Mouse (Mus musculus) liver, embryonic 13.5 days (tissue): ENCODE data around the gene Dusp8. TPM values are rescaled to one million over a fixed set of nuclear protein-coding genes. Genes with fewer than 3 reads are reported as not detected.

Experiments
- ATAC-seq: fragments of 200-750 bp; cut with Nextera tagmentation; 2 replicates; pipeline ENCODE4 v1.8.0; 2017; ENCODE audit warnings: low read depth, mild to moderate bottlenecking, moderate number of reproducible peaks, moderate library complexity
- DNase-seq: peaks from one replicate; pipeline ENCODE4 v3.0.0; 2022
- H3K27ac ChIP-seq: fragments of 300-500 bp; sonication (generic); 2 replicates; pipeline ENCODE4 v1.5.1; 2015; ENCODE audit warnings: moderate library complexity, mild to moderate bottlenecking, inconsistent platforms
- H3K27me3 ChIP-seq: fragments of 300-500 bp; sonication (generic); 2 replicates; pipeline ENCODE4 v1.6.1; 2015; ENCODE audit warnings: mild to moderate bottlenecking, inconsistent platforms
- H3K36me3 ChIP-seq: fragments of 300-500 bp; sonication (generic); 2 replicates; pipeline ENCODE4 v1.6.1; 2015; ENCODE audit warnings: mild to moderate bottlenecking, inconsistent platforms
- H3K4me1 ChIP-seq: fragments of 300-500 bp; sonication (generic); replicated peaks from 2 replicates; pipeline ENCODE4 v1.6.1; 2015; ENCODE audit warnings: inconsistent platforms
- H3K4me2 ChIP-seq: fragments of 300-500 bp; sonication (generic); 2 replicates; pipeline ENCODE4 v1.6.1; 2015; ENCODE audit warnings: inconsistent platforms, mild to moderate bottlenecking, moderate library complexity
- H3K4me3 ChIP-seq: fragments of 300-500 bp; sonication (generic); replicated peaks from 2 replicates; pipeline ENCODE4 v1.5.1; 2015; ENCODE audit warnings: mild to moderate bottlenecking, inconsistent platforms
- H3K9ac ChIP-seq: fragments of 300-500 bp; sonication (generic); 2 replicates; pipeline ENCODE4 v1.6.1; 2015; ENCODE audit warnings: mild to moderate bottlenecking, inconsistent platforms
- H3K9me3 ChIP-seq: fragments of 300-500 bp; sonication (generic); replicated peaks from 2 replicates; pipeline ENCODE4 v1.6.1; 2016; ENCODE audit warnings: inconsistent platforms
- WGBS: fragments of 180-500 bp; shearing (Covaris S2); methylation state at CpG from one replicate; pipeline ENCODE4 v1.1.7; 2015; ENCODE audit not compliant: insufficient replicate concordance; 5-methylcytosine and 5-hydroxymethylcytosine counted together
- polyA plus RNA-seq: library from polyadenylated mRNA; unstranded; fragments of >200 nt; fragmentation: Nextera tagmentation; extraction: Ambion mirVana; gene quantifications from 2 replicates; pipeline ENCODE4 v1.2.1, GENCODE M21; 2015

Dusp8 gene
- polyA plus RNA-seq, 1 experiment from 2014 or later = 4.4 TPM

DNA sequence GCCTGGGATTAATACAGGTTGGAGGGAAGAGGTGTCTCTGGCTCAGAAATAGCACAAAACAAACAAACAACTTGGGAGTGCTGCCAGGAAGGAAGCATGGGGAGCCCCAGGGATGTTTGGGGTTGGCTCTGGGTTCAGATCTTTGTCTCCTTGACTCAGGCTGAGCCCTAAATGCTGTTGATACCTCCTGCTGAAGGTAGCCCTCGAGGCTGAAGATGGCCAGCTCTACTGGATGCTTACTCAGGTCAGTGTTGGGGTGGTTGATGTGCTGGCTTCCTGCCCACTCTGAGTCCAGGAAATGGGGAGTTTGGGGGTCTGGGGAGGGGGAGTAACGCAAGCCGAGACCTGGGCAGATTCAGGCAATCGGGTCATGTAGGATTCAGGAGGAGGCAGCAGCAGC lies 1.1 kb upstream of the Dusp8 start:
- no peak for ATAC-seq
- Histone ChIP-seq H3K4me3 (no peak overlapping the region), H3K9me3 (no peaks in the 10 kb centered on the region), H3K9ac (0 out of 2 replicates have a peak overlapping the region, but pooled peaks have one; percentile 99), H3K4me1 (peaks cover 50% of the 10 kb centered on the region), H3K27me3 (peaks cover 89% of the 10 kb centered on the region), H3K27ac (no peak overlapping the region), H3K36me3 (no peaks in the 10 kb centered on the region), H3K4me2 (no peak overlapping the region)
- 63% methylated on average over 4 of the region's 4 CpGs for WGBS
- DNase-seq = no peak

DNA sequence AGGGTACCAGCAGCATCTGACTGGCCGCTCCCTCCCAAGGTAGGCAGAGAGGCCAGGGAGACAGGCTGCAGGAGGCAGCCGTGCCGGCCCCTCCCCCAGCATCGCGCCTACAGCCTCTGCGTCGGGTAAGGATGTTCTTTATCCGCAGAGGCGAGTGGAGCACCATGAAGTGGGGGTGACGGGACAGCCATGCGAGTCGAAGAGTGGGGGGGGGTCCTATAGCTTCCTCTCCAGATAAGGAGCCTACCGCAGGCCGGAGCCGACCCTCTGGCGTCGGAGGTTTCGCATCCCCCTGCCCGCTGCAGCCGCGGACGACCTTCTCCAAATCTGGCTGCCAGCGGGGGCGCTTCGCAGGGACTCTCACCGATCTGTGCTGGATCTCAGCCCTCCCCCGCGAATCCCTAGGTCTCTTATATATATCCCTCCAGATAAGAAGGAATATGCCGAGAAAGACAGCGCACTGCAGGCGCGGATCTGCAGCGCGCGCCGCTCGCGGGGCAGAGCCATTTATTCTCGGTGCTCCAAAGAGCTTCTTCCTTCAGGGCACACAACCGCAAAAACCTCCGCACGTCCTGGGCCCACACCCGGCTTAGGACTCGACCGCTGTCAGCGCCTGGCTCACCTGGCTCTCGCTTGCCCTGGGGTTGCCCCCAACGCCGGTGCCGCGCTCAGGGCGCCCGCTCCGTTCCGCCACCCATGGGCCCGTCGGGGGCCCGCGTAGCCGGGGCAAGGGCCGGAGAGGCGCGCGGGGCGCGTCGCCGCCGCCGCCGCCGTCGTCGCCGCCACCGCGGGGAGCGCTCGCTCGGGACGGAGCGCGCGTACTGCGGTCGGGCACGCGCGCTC lies 1.1 kb downstream of the Dusp8 start:
- H3K27me3 ChIP-seq = peaks cover 99% of the 10 kb centered on the region
- WGBS = under 1% methylated on average over 89 of the region's 89 CpGs
- H3K4me1 ChIP-seq = peaks cover 72% of the 10 kb centered on the region

DNA sequence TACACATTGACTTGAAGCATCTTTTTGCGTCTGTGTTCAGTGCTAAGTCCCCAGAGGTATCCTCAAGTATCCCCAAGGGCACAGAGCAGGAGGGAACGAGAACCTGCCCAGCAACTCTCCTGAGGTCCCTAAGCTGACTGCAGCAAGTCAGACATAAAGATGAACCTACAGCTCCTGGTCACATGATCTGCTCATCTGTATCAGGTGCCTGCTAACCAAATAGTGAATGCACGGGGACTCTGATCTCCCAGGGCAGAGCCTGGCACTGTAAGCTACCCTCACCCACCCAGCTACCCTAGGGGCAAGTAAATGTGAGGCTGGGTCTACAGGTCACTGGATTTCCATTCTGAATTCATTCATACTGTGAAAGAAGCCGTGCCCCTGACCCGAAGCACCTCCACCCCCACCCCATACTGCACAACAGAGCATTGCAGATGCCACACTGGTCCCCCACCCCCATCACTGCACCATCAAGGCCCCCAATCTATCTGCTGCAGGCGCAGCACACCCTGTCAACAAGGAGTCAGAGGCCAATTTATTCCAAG lies 1.9 kb downstream of the Dusp8 start:
- Histone ChIP-seq H3K9me3 (no peaks in the 10 kb centered on the region), H3K4me2 (peak overlapping the region; percentile 91), H3K36me3 (peaks cover 9% of the 10 kb centered on the region; the same call in 1 of the 2 replicates), H3K4me1 (peaks cover 79% of the 10 kb centered on the region), H3K9ac (peak overlapping the region; percentile 99), H3K27ac (peak overlapping the region; percentile 89), H3K4me3 (peak overlapping the region; percentile 87), H3K27me3 (peaks cover 99% of the 10 kb centered on the region)
- 22% methylated on average over 6 of the region's 6 CpGs for WGBS
- DNase-seq = no peak
- ATAC-seq = peak; percentile 32

More for the DNA sequence above, 1.1 kb downstream of the Dusp8 start:
- Histone ChIP-seq H3K9ac (peak overlapping the region; percentile 99), H3K4me3 (peak overlapping the region; percentile 87), H3K9me3 (no peaks in the 10 kb centered on the region), H3K36me3 (peaks cover 6% of the 10 kb centered on the region; the same call in 1 of the 2 replicates), H3K27ac (peak overlapping the region; percentile 89), H3K4me2 (peak overlapping the region; percentile 91)
- ATAC-seq = peak; percentile 62
- peak; percentile 56 for DNase-seq

DNA sequence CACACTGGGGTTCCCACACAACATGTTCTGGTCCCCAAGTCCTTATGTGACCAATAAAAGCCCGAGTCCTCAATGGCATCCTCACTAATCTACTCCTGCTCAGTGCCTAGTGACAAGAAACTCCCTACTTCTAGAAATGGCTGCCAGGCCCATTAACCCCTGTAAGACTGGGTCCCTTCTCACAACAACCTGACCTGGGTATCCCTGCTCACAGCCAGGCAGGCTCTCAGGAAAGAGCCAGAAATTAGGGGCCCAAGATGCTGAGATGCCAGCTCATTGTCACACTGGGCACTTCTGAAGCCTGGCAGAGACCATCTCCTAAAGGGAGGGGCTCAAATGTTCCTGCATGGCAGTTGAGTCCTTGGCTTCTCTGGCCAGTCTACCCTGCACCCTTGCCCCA lies 2.7 kb downstream of the Dusp8 start:
- Histone ChIP-seq H3K4me2 (peak overlapping the region; percentile 91), H3K4me1 (peaks cover 87% of the 10 kb centered on the region), H3K27me3 (peaks cover 98% of the 10 kb centered on the region), H3K4me3 (peak overlapping the region; percentile 87), H3K9ac (peak overlapping the region; percentile 99), H3K27ac (peak overlapping the region; percentile 89), H3K9me3 (no peaks in the 10 kb centered on the region), H3K36me3 (peaks cover 13% of the 10 kb centered on the region)
- no peak for DNase-seq
- 39% methylated on average over 1 of the region's 1 CpGs for WGBS
- no peak for ATAC-seq

DNA sequence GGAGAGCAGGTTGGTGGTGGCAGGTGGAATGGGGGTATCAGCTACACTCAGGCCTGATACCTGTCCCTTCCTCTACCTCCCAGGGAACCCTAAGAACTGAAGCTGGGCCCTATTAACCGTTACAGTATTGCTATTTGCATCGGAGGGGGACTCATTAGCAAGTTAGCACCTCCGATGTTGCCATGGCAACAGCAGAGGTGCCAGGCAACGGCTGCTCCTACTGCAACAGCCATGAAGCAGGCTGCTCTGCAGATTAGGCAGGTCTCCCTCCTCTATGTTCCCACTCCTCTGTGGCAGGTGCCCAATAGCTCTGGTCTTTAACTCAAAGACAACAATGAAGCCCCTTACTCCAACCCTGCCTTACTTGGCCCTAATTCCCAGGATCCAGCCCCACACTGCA lies 3.8 kb downstream of the Dusp8 start:
- Histone ChIP-seq H3K27me3 (peaks cover 87% of the 10 kb centered on the region), H3K36me3 (peaks cover 17% of the 10 kb centered on the region), H3K4me1 (peaks cover 93% of the 10 kb centered on the region), H3K4me3 (0 out of 2 replicates have a peak overlapping the region, but pooled peaks have one; percentile 6), H3K9me3 (no peaks in the 10 kb centered on the region), H3K4me2 (0 out of 2 replicates have a peak overlapping the region, but pooled peaks have one; percentile 91), H3K9ac (peak overlapping the region; percentile 99), H3K27ac (peak overlapping the region; percentile 98; the same call in 1 of the 2 replicates)
- ATAC-seq = no peak
- no peak for DNase-seq
- 9% methylated on average over 4 of the region's 4 CpGs for WGBS

DNA sequence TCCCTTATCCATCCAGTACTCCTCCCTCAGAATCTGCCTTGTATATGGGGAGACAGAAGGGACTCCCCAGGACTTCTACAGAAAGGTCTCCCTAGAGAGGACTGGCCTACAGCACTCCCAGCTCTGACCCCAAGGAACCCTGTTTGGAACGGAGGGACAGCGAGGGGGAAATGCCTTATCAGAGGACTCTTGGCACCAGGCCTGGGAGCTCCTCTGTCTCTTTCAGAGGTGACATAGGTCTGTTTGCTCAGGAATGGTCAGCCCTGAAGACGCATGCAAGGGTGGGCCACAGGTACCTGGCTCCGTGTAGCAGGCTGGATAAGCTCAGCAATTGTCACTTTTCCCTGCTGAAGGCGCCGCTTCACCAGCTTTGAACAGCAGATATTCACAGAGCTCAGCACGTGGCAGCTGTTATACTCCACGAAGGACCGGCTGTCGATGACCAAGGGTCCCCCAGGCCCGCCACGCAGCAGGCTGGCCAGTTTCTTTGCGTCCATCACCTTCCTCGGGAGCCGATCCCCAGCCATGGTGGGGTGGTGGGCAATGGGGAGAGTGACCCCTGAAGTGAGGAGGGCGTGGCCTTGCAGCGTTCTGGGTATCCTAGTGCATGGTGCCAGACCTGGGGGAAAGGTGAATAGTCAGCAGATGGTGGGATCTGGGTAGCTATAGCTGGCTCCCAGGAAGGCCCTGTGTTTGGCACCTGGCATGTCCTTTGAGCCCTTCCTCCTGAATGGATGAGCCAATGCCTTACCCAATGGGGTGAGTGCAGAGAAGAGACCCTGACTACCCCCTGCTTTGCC lies 5.8 kb downstream of the Dusp8 start:
- DNase-seq (no peak), ATAC-seq (no peak)
- Histone ChIP-seq H3K4me3 (no peak overlapping the region), H3K9ac (peak overlapping the region; percentile 76), H3K36me3 (peaks cover 28% of the 10 kb centered on the region), H3K27ac (peak overlapping the region; percentile 98), H3K4me1 (peaks cover 98% of the 10 kb centered on the region), H3K27me3 (peaks cover 72% of the 10 kb centered on the region), H3K4me2 (0 out of 2 replicates have a peak overlapping the region, but pooled peaks have one; percentile 24), H3K9me3 (no peaks in the 10 kb centered on the region)
- 52% methylated on average over 17 of the region's 17 CpGs for WGBS

DNA sequence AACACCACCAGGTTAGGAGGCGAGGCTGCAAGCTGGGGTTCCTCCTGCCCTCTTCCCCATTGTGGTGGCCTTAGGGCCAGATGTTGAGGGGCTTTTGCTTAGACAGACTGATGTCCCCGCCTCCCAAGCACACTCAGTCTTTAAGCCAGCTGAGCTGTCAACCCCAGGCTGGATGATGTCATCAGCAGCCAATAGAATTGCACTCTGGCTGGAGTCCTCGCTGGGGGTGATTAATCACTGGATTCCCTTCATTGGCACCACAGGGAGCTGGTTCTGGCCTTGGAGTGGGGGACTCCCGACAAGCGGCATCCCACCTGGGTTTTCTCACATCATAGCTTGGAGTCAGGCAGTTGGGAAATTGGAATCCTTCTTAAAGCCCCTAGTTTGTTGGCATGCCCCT lies 6.8 kb downstream of the Dusp8 start:
- DNase-seq = peak; percentile 71
- Histone ChIP-seq H3K27ac (peak overlapping the region; percentile 98), H3K36me3 (peaks cover 38% of the 10 kb centered on the region), H3K4me2 (peak overlapping the region; percentile 68; the same call in 1 of the 2 replicates), H3K4me3 (no peak overlapping the region), H3K9ac (peak overlapping the region; percentile 76), H3K27me3 (peaks cover 72% of the 10 kb centered on the region), H3K4me1 (peaks cover 98% of the 10 kb centered on the region), H3K9me3 (no peaks in the 10 kb centered on the region)
- peak; percentile 18; the same call in 1 of the 2 replicates for ATAC-seq
- WGBS = 10% methylated on average over 5 of the region's 5 CpGs

DNA sequence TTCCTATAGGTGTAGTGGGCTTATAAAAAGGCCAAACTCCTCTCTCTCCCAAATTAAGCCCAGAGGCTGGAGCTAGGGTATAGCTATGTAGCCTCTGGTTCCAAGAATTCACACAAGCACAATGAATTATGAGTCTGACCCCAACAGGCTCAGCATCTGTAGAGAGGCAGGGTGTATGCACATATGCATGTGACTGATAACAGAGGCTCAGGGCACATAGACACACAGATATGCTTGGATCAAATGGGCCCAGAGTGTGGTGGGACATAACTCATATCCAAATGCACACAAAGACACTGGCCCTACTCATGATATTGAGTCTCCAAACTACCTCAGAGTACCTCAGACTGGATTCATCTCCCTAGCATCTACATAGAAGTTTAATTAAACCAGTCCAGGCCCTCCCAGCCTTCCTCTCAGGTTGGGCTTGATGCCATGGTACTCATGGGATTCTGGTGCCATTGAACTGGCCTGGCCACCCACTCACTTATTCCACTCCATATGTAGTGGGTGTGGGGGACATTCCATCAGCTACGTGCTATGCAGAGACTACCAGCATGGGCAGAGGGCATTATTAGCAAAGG lies 8.5 kb downstream of the Dusp8 start:
- ATAC-seq (peak; percentile 98), DNase-seq (peak; percentile 78)
- H3K27me3 ChIP-seq = peaks cover 72% of the 10 kb centered on the region
- peak overlapping the region; percentile 76 for H3K9ac ChIP-seq
- peak overlapping the region; percentile 68 for H3K4me2 ChIP-seq
- 41% methylated on average over 1 of the region's 1 CpGs for WGBS
- H3K27ac ChIP-seq = peak overlapping the region; percentile 98
- peaks cover 93% of the 10 kb centered on the region for H3K4me1 ChIP-seq
- H3K4me3 ChIP-seq = peak overlapping the region; percentile 30
- H3K36me3 ChIP-seq = peaks cover 55% of the 10 kb centered on the region
- no peaks in the 10 kb centered on the region for H3K9me3 ChIP-seq

DNA sequence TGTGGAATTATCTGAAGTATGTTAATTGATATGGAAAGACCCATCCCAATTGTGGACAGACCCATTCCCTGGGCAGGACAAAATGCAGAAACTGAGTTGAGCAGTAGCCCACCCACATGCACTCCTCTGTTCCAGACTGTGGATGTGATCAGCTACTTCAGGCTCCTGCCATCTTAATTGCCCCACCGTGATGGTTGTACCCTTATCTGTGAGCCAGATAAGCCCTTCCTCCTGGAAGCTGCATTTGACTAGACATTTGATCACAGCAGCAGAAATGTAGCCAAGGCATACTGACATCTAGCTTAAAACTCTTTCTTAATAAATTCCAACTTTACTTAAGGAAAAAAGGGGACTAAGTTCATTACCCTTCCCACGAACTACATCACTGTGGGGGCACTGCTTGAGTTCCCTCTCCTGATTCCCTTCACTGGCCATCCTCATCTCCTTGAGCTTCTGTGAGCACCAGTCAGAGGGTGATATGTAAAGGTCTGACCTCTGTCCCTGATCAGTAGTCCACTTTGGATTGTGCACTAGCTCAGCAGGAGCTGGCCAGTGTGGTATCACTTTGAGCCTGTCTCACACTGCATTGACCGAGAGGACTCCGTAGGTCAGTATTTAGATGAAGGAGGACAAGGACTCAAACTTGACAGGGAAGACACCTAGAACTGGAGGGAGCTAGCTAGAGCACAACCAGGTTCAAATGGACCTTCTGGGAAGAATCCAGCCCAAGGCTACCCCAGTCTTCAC lies 9.3 kb downstream of the Dusp8 start:
- WGBS = 44% methylated on average over 4 of the region's 4 CpGs
- peak overlapping the region; percentile 98 for H3K27ac ChIP-seq
- ATAC-seq = peak; percentile 34
- H3K4me2 ChIP-seq = peak overlapping the region; percentile 68
- H3K4me3 ChIP-seq = peak overlapping the region; percentile 30
- H3K27me3 ChIP-seq = peaks cover 72% of the 10 kb centered on the region
- no peak for DNase-seq
- H3K9ac ChIP-seq = peak overlapping the region; percentile 75
- peaks cover 63% of the 10 kb centered on the region for H3K36me3 ChIP-seq
- H3K4me1 ChIP-seq = peaks cover 89% of the 10 kb centered on the region
- no peaks in the 10 kb centered on the region for H3K9me3 ChIP-seq

DNA sequence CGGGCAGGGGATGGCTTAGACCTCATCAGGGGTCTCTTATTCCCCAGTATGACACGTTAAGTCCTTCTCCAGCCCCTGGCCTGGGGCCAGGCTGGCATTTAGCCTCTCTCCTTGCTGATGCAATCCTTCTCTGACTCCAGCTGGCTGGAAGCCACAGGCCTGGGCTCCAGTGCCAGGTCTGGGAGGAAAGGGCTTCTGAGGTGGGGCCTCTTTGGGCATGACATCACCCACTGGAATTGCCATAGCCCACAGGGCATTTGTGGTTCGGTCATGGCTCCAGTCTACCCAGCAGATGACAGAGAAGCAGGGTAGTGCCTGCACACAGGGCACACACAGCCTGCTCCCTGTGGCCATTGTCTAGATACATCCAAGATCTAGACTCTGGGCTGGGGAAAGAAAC lies 10.8 kb downstream of the Dusp8 start:
- Histone ChIP-seq H3K27ac (peak overlapping the region; percentile 98), H3K9ac (peak overlapping the region; percentile 75), H3K9me3 (no peaks in the 10 kb centered on the region), H3K27me3 (peaks cover 72% of the 10 kb centered on the region), H3K4me1 (peaks cover 78% of the 10 kb centered on the region), H3K4me2 (no peak overlapping the region), H3K36me3 (peaks cover 66% of the 10 kb centered on the region), H3K4me3 (no peak overlapping the region)
- DNase-seq = no peak
- ATAC-seq = no peak
- 57% methylated on average over 3 of the region's 3 CpGs for WGBS
